Mouse (Mus musculus) kidney, adult 9 months (tissue): ENCODE measurements around the gene Mdn1.

Experiments used
- DNase-seq: peaks from one replicate; pipeline ENCODE4 v3.0.0; 2022

Mdn1 gene

GRCm38 (mm10) chr4:32789020-32789419 is 132.1 kb downstream of the Mdn1 start:
- no peak for DNase-seq

- DNase-seq = no peak
Observed at GRCm38 (mm10) chr4:32798976-32799375, 142.1 kb downstream of the Mdn1 start.

GRCm38 (mm10) chr4:32799966-32800576 is 143.2 kb downstream of the Mdn1 start, which contains the start of gene Lyrm2:
TSS of gene Lyrm2 (plus strand) at chr4:32800253.
- DNase-seq = peak; percentile 80

- DNase-seq = peak; percentile 16
Observed at GRCm38 (mm10) chr4:32800577-32801170, 143.8 kb downstream of the Mdn1 start.

GRCm38 (mm10) chr4:32817478-32817877 is 160.6 kb downstream of the Mdn1 start:
- DNase-seq = no peak

GRCm38 (mm10) chr4:32820676-32821075 is 163.8 kb downstream of the Mdn1 start:
- no peak for DNase-seq

- peak; percentile 64 for DNase-seq
Observed at GRCm38 (mm10) chr4:32824254-32824653, 167.3 kb downstream of the Mdn1 start.
